Mouse (Mus musculus) layer of hippocampus, adult 2 months (tissue): ENCODE data around the gene Mmgt2. TPM values are rescaled to one million over a fixed set of nuclear protein-coding genes. Genes with fewer than 3 reads are reported as not detected.

Experiments
- DNase-seq, 2 experiments: peaks; one replicate each; pipeline ENCODE4 v3.0.0; 2022; ENCODE audit warnings: low spot score in 2 of 2
- H3K27ac ChIP-seq: fragments of 200-600 bp; 2 replicates; pipeline ENCODE4 v1.8.1; 2022
- H3K4me3 ChIP-seq: fragments of 200-600 bp; 2 replicates; pipeline ENCODE4 v1.8.1; 2022; ENCODE audit warnings: mild to moderate bottlenecking
- CTCF ChIP-seq: fragments of 200-600 bp; conservative IDR thresholded peaks from 2 replicates; pipeline ENCODE4 v1.8.1; 2022; ENCODE audit warnings: antibody characterized with exemption, mild to moderate bottlenecking, moderate library complexity
- total RNA-seq, 2 experiments: library from RNA; stranded (reverse); gene quantifications; 2 replicates each; pipeline ENCODE4 v1.2.3; 2021

Mmgt2 gene
- total RNA-seq, 2 experiments from 2014 or later = 15.8 to 16.5 TPM

DNA sequence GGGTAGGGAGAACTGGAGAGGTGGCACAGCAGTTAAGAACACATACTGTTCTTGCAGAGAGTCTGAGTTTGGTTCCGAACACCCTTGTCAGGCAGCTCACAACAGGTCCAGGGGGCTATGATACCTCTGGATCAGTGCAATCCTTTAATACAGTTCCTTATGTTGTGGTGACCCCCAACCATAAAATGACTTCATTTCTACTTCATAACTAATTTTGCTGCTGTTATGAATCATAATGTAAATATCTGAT lies 40.6 kb upstream of the Mmgt2 start:
- H3K4me3 ChIP-seq = no peak overlapping the region
- TF ChIP-seq CTCF = no peak
- no peak for DNase-seq
- no peak overlapping the region for H3K27ac ChIP-seq

DNA sequence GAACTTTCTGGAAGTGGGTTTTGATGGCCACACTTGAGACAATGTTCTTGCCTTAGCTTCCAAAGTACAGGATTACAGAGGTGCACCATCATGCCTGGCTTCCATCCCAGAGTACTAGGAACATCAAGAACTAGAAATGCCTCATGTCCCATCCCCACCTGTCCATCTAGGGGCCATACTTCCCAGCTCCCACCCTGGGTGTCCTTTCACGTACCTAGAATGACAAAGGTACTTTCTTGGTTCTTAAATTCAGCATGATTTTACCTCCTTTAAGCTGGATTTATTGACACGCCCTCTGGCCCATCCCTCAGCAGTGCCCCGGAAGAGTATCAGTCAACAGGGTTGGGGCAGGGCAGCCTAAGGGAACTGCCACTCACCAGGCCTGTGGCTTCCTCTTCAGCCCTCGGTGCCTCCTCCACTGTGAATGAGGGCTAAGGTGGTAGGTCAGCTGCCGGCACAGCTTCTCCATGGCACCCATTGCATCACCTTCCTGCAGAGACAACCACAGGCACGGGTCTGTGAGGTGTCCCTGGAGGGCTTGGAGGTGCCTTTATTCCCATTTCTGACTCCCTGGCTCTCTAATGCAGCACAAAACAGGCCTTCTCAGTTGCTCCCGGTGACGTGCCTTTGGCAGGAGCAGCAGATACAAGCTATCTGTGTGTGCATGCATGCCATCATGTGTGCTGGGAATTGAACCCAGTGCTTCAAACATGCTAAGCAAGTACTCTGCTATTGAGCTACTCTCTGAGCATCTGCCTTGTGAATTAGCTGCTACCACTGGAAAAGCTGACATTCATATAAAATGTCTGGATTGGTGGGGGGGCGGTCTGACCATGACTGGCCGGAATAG lies 39.4 kb upstream of the Mmgt2 start:
- DNase-seq = no peak
- H3K4me3 ChIP-seq = no peak overlapping the region
- H3K27ac ChIP-seq = no peak overlapping the region
- TF ChIP-seq CTCF = no peak

DNA sequence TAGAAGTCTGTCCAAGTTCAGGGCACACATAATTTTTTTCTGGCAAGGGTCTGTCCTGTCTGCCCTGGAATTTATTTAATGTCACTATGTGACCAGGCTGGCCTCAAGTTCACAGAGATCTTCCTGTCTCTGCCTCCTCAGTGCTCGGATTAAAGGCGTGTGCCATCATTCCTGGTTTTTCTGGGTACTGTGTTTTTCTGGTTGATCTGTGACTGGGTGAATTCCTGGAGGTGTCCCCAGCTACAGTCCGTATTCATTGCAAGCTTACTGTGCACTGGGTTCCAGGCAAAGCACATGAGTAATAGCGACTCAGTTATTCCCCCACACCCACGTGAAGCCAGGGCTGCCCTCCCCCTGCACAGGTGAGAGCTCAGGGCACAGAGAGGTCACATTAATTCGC lies 38.2 kb upstream of the Mmgt2 start:
- no peak overlapping the region for H3K27ac ChIP-seq
- TF ChIP-seq CTCF = no peak
- H3K4me3 ChIP-seq = no peak overlapping the region
- no peak for DNase-seq

DNA sequence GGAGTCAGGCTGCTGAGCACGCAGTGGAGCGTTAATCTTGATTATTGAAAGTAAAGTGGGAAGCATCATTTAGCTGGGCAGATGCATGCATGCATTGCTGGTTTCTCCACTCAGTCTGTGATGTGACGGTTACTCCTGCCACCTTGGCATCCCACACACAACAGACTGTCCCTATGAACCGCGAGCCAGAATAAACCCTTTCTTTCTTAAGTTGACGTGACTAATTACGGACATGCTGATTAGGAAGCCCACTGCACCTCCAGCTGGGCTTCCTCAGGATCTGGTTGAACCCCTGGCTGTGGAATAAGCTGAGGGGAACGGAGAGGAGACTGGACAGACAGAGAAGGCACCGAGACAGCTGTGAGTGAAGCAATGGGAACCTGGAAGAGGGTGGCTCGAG lies 35.9 kb upstream of the Mmgt2 start:
- no peak for DNase-seq
- Histone ChIP-seq H3K27ac (no peak overlapping the region), H3K4me3 (no peak overlapping the region)
- no peak for TF ChIP-seq CTCF

DNA sequence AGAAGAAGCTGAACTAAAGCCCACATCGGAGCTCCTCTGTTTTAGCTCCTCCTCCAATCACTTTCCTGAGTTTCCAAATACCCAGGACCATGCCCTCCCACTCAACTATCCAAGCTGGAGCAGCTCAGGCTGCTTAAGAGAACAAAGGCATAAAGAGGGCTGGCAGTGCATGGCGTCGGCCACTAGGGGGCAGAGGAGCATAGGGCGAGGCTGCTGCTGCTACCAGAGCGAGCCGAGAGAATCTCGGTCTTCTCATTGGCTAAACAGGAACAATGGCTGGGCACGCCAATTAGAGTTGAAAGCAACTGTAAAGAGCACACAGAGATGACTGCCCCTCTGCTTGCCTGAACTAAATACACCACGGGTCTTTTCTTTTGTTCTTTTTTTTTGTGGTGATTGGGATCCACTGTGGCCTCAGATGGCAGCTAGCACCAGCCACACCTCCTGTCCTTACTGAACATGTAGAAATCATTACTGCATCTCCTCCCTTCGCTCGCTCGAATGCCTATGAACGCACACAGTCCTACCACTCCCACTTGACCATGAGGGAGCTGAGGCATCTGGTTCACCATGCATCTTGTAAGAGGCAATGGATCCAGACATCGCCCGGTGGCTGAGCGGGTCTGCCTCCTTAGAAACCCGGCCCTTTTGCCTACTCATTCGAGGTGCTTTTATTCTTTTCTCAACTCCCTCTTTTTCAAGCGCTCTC lies 34.7 kb upstream of the Mmgt2 start:
- DNase-seq = peak; percentile 92 to 96
- peak overlapping the region; percentile 28 for H3K4me3 ChIP-seq
- peak; percentile 100 for TF ChIP-seq CTCF
- 0 out of 2 replicates have a peak overlapping the region, but pooled peaks have one; percentile 36 for H3K27ac ChIP-seq

DNA sequence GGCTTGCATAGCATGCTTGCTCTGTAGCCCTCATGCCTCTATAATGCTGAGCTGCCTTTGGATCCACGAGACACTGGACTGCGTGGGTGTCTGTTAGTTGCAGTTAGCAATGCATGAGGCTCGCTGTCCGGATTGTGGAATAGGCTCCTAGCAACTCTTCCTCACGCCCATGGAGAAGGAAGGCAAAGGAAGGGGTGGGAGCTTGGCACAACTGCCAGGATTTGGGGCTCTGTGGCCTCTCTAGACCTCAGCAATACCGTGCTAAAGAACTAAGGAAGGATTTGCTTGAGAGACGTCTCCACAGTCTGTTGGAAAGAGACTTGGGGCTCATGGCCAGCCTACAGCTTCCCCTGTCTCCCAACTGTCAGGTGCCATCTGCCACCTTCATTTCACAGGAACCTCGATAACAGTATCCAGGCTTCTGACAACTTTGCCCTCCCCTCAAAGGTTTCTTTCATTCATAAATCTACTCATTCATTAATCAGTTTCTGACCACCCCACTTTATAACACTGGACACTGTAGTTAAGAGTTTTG lies 33.5 kb upstream of the Mmgt2 start:
- TF ChIP-seq CTCF = no peak
- no peak for DNase-seq
- H3K27ac ChIP-seq = no peak overlapping the region
- no peak overlapping the region for H3K4me3 ChIP-seq

DNA sequence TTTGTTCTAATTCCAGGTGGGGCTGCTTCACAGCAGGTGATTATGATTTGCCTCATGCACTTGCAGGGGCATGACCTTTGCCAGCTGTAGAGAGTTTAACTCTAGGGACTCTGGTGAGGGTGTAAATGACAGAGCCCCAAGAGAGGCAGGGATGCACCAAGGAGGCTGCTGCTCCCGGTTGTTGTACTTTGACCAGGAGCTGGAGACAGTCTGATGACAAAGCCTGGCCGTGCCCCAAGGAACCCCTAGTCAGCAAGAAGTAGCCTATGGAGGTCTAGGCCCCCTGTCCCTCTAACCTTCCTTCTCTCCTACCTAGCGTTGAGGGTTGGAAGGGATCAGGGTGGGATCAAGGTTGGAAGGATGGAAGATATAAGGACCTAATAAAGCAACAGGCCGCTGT lies 33.0 kb upstream of the Mmgt2 start:
- no peak for DNase-seq
- Histone ChIP-seq H3K27ac (no peak overlapping the region), H3K4me3 (no peak overlapping the region)
- TF ChIP-seq CTCF = no peak

DNA sequence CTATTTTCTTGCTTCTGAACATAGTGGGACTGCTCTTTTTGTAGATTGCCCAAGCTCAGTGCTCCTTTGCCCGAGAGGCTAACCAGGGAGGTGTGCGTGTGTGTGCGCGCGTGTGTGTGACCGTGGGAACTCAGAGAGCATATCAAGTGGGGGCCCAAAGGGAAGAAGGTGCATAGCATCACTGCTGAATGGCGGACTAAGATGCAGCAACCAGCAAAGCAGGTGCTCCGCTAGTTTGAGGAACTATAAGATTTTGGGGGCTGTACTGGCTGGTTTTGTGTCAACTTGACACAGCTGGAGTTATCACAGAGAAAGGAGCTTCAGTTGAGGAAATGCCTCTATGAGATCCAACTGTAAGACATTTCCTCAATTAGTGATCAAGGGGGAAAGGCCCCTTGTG lies 27.4 kb upstream of the Mmgt2 start:
- no peak overlapping the region for H3K4me3 ChIP-seq
- no peak overlapping the region for H3K27ac ChIP-seq
- no peak for TF ChIP-seq CTCF
- DNase-seq = no peak

DNA sequence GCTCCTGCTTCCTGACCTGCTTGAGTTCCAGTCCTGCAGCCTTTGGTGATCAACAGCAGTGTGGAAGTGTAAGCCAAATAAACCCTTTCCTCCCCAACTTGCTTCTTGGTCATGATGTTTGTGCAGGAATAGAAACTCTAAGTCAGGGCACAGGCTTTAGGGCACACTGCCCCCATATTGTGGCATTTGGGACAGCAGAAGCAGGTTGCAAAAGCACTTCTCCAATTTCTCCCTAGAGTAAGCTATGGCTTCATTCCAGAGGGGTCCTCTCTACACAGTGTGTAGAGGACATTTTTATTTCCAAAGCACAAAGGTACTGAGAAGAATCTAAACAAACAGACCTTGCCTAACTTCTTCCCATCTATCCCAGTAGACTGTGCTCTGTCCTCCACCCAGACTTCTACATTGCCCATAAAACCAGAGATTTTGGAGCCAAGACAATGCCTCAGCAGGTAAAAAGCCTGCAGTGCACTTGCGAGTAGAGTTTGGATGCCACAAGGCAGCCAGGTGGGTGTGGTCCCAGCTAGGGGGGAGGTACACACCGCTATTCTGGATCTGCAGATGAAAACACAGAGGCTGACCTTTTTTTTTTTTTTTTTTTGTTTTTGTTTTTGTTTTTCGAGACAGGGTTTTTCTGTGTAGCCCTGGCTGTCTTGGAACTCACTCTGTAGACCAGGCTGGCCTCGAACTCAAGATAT lies 26.7 kb upstream of the Mmgt2 start:
- Histone ChIP-seq H3K4me3 (no peak overlapping the region), H3K27ac (no peak overlapping the region)
- no peak for DNase-seq
- no peak for TF ChIP-seq CTCF

DNA sequence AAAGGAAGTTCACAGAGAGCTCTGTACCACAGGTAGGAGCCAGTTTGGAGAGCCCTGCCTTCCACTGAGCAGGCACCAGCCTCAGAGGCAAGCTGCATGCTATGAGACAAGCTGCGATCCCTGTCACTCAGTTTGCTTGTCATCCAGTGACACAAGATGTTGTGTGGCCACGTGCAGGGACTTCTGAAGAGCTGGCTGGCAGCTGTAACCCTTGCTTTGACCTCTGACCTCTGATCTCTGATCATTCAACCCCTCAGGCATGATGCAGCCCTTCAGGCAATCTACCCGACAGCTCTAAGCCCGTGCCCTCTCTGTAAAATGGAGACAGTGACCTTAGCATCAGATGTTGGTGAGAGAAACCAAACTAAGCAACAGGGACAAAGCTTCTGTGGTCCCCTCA lies 25.6 kb upstream of the Mmgt2 start:
- DNase-seq = no peak
- Histone ChIP-seq H3K27ac (no peak overlapping the region), H3K4me3 (no peak overlapping the region)
- TF ChIP-seq CTCF = no peak

DNA sequence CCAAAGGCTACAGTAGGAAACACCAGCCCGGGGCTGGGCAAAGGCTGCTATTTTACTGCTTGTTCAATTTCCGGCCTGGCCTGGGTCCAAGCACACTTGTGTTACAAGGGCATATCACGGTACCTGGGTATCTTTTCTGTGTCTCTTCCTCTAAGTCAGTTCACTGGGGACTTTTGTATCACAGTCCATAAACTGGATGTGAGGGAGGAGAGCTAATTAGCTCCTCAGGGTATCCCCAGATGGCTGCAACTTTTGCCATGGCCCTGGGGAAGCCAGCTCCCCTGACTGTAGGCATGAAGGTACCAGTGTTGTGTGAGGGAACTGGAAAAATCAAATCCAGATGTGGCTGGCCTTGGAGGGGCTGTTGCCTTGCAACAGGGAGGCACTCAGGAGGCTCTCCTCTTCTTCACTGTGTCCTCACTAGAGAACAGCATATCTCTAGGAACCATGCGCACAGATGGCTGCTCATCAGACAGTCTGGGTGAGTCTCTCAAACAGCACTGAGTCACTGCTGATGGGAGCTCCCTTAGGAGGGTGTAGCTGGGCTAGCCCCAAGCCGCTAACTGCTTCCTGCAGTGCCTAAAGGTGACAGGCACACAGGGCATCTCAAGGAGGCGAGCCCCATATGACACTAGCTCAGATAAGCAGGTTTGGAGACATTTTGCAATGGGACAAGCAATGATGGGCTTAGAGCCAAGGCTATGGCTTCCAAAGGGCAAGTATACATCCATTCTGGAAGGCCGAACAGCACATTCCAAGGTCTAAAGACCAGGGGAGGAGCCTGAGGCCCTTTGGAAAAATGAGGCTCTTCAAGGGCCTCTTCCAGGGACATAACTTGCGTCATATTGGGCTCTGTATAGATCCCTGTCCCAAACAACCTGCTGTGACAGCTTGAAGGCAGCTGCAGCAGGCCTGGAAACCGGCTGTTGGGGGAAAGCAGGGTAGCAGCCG lies 23.8 kb upstream of the Mmgt2 start:
- TF ChIP-seq CTCF = no peak
- Histone ChIP-seq H3K27ac (peak overlapping the region; percentile 94), H3K4me3 (no peak overlapping the region)
- DNase-seq = peak; percentile 85 to 87

DNA sequence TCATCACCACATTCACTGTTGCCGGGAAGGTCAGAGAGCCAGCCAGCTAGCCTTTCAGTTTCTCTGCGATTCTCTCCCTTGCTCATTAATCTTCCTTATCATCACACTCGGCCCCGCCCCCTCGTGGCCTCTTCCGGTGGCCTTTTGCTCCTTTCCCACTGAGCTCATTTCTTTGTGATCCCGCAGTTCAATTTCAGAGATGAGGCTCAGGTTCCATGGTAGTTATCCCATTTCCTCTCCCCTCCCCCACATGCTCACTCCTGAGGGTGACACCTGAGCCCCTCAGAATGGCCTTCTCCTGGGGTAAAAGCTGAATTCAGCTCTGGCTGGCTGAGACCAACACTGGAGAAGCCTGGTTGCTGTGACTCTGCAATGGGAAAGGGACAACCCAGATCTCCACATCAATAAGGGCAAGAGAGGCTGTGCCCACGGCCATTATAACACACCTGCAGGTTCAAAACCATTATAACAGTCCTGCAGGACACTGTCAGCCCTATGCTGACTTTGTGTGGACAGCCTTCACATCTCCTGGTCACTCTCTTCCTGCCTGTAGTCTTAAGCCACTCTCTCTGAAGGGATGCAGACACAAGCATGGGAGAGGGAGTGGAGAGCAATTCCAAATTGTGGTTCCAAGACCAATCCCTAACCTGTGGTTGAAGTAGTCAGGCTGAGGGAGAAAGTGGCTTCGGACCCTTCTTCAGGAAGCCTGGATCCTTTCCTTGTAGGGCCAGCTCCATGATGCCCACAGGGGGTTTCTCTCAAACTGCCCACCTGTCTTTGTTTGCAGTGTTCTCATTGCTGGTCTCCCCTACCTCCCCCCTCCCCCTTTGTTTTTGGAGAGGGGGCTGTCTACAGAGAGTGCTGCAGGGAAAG lies 18.9 kb upstream of the Mmgt2 start:
- no peak for TF ChIP-seq CTCF
- no peak overlapping the region for H3K27ac ChIP-seq
- no peak overlapping the region for H3K4me3 ChIP-seq
- no peak for DNase-seq
